Comparison of ENCODE assay signal across 8 mouse cellular contexts in the genomic region with DNA sequence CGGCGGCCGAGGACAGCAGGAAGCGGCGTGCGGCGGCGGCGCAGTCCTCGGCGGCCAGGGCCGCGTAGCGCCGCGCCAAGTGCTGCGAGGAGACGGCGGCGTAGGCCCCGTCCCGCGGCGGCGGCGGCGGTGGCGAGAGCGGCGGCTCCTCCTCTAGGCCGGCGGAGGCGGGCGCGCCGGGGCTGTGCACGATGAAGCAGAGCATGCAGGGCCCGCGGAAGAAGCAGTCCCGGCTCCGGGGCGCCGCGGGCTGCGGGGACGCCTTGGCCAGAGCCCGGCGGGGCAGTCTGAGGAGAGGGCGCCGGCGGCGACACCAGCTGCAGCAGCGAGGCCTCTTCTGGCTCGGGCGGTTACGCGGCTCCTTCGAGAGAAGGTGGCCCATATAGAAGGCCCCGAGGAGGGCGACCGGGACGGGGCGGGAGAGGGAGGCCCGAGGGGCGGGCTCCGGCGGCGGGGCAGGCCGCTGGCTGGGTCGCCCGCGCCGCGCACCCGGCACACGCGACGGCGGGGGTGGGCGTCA. TPM values are rescaled to one million over a fixed set of nuclear protein-coding genes. Genes with fewer than 3 reads are reported as not detected.
DNase-seq lines count a peak whose midpoint lies in the region; ATAC-seq and TF ChIP-seq lines count a peak whose summit lies in the region.

A gene (minus strand): TSS at position 382 of the 520 bp plus-strand sequence.

- ATAC-seq in forebrain, postnatal 0 days: peak; percentile 74

- under 1% methylated on average over 80 of the region's 80 CpGs for WGBS in cerebellum, adult 2 months
- 5% methylated on average over 58 of the region's 80 CpGs for WGBS in forebrain, postnatal 0 days
- under 1% methylated on average over 80 of the region's 80 CpGs for WGBS in hindbrain, embryonic 10.5 days

- H3K36me3 ChIP-seq in forebrain, postnatal 0 days (ENCODE audit: insufficient read depth): no peaks in the 10 kb centered on the region
- H3K36me3 ChIP-seq in hindbrain, embryonic 10.5 days: 0 out of 2 replicates have a peak, but pooled peaks cover 5% of the 10 kb centered on the region

- H3K9me3 ChIP-seq in forebrain, postnatal 0 days (ENCODE audit: low read length): no peaks in the 10 kb centered on the region
- no peaks in the 10 kb centered on the region for H3K9me3 ChIP-seq in hindbrain, embryonic 10.5 days

- H3K4me1 ChIP-seq in cerebellum, adult 2 months (ENCODE audit: control insufficient read depth, insufficient read depth, low read length): peaks cover 8% of the 10 kb centered on the region; the same call in 1 of the 2 replicates
- H3K4me1 ChIP-seq in forebrain, postnatal 0 days (ENCODE audit: insufficient read depth): peaks cover 16% of the 10 kb centered on the region
- peaks cover 35% of the 10 kb centered on the region for H3K4me1 ChIP-seq in hindbrain, embryonic 10.5 days (replicated peaks)

- H3K9ac ChIP-seq in forebrain, postnatal 0 days: peak within 1 kb of the TSS; percentile 97

- H3K27ac ChIP-seq in cerebellum, adult 2 months (ENCODE audit: insufficient read depth, low read length): peak within 1 kb of the TSS; percentile 87
- H3K27ac ChIP-seq in forebrain, postnatal 0 days (ENCODE audit: low read depth, low read length): peak within 1 kb of the TSS; percentile 96
- H3K27ac ChIP-seq in hindbrain, embryonic 10.5 days: peak within 1 kb of the TSS; percentile 99

- 0 out of 2 replicates have a peak, but pooled peaks have one; percentile 20 for TF ChIP-seq POLR2A in cerebellum, adult 2 months (IDR thresholded peaks at IDR 0.05; ENCODE audit: borderline replicate concordance, insufficient read depth, low read length)

- peak within 1 kb of the TSS; percentile 83 for H3K4me3 ChIP-seq in cerebellum, adult 2 months (replicated peaks; ENCODE audit: insufficient read depth, low read depth, low read length)
- H3K4me3 ChIP-seq in forebrain, postnatal 0 days (ENCODE audit: low read depth, low read length): peak within 1 kb of the TSS; percentile 82
- peak within 1 kb of the TSS; percentile 90 for H3K4me3 ChIP-seq in hindbrain, embryonic 10.5 days

- peak; percentile 83 for DNase-seq in MN1 (ENCODE audit: low spot score)
- peak; percentile 76 to 85 for DNase-seq in cerebellum, adult 2 months
- peak; percentile 76 for DNase-seq in forebrain, postnatal 0 days
- peak; percentile 73 for DNase-seq in hindbrain, embryonic 10.5 days (ENCODE audit: low spot score)
- peak; percentile 49 to 65 for DNase-seq in layer of hippocampus, postnatal 14 days (ENCODE audit: low spot score in 2 of 2)
- peak; percentile 72 for DNase-seq in lung, postnatal 10 days
- DNase-seq in ovary, postnatal 14 days (ENCODE audit: low spot score): peak; percentile 47
- DNase-seq in thymus, postnatal 14 days: peak; percentile 74

- no peak for TF ChIP-seq CTCF in cerebellum, adult 2 months (IDR thresholded peaks at IDR 0.05; ENCODE audit: borderline replicate concordance, insufficient read depth, low read depth, low read length)
- no peak for TF ChIP-seq CTCF in forebrain, postnatal 0 days (IDR thresholded peaks at IDR 0.05; ENCODE audit: low read depth)

- peak within 1 kb of the TSS; percentile 69 for H3K4me2 ChIP-seq in forebrain, postnatal 0 days (ENCODE audit: low read depth)

- H3K27me3 ChIP-seq in cerebellum, adult 2 months (ENCODE audit: control insufficient read depth, insufficient read depth, low read length): no peaks in the 10 kb centered on the region
- no peaks in the 10 kb centered on the region for H3K27me3 ChIP-seq in forebrain, postnatal 0 days (ENCODE audit: insufficient read depth, low read length)
- H3K27me3 ChIP-seq in hindbrain, embryonic 10.5 days (ENCODE audit: insufficient read depth, poor library complexity, severe bottlenecking): no peaks in the 10 kb centered on the region

RNA-seq across cellular contexts. Expression of the gene that starts here (rescaled TPM):
- 19.4 and 21.5 TPM in 2 replicates for polyA plus RNA-seq in cerebellum, adult 2 months (2012; rRNA removed)
- total RNA-seq in forebrain, postnatal 0 days (2014; rRNA removed): 27.3 and 32.0 TPM in 2 replicates
- polyA plus RNA-seq in forebrain, postnatal 0 days (2015; fragmentation: Nextera tagmentation; extraction: Ambion mirVana): 9.5 and 10.7 TPM in 2 replicates
- 3.5 and 3.7 TPM in 2 replicates for polyA plus RNA-seq in hindbrain, embryonic 10.5 days (2016; fragmentation: Nextera tagmentation; extraction: Ambion mirVana)
- total RNA-seq in layer of hippocampus, postnatal 14 days (2021): 10 to 100 TPM; 50.6 to 56.8 TPM

Comparison
In these comparisons a context has a peak if more than half of its experiments do, and no peak if none do; other contexts are left out.
1. Peak in every context shown above with its lines: DNase-seq, ATAC-seq, H3K4me3 ChIP-seq and H3K27ac ChIP-seq.